ENCODE assay signal across 16 mouse cellular contexts in the genomic region with DNA sequence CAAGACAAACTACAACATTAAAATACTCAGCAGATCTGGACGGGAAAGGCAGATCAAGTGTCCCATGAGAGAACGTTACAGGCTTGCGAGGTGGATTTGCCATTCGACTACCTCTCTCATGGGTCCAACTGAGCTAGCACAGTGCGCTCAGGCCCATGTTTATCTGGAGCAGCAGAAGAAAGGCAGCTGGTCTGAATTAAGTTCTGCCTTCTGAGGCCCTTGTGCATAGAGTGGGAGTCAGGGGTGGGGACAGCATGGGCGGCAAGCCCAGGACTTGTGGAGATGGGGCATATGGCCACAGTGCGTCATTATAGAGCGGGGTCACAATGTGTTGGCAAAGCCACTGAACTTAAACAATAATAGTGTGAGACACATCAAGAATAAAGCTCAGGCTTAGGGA.
DNase-seq lines count a peak whose midpoint lies in the region; ATAC-seq and TF ChIP-seq lines count a peak whose summit lies in the region.
"Had no signal": no experiment of that assay in that cellular context is flagged by ENCODE, and none has a peak within 500 bp of the region (broad histone marks: within the 10 kb centered on the region; RNA-seq: fewer than 3 reads in every experiment).

No protein-coding gene starts in this region.

- no peaks in the 10 kb centered on the region for H3K79me2 ChIP-seq in heart, adult 2 months (replicated peaks; ENCODE audit: control insufficient read depth, insufficient read depth, low read length)

- WGBS in heart, adult 2 months, result 80% methylated on average over 8 of the region's 8 CpGs
- 85% methylated on average over 8 of the region's 8 CpGs for WGBS in heart, embryonic 10.5 days
- 84% methylated on average over 8 of the region's 8 CpGs for WGBS in midbrain, embryonic 15.5 days
- WGBS in hindbrain, embryonic 14.5 days, result 85% methylated on average over 8 of the region's 8 CpGs

- no peaks in the 10 kb centered on the region for H3K4me1 ChIP-seq in heart, adult 2 months (ENCODE audit: control insufficient read depth, insufficient read depth, low read length)
- H3K4me1 ChIP-seq in heart, embryonic 10.5 days, result no peaks in the 10 kb centered on the region
- H3K4me1 ChIP-seq in midbrain, embryonic 15.5 days, result no peaks in the 10 kb centered on the region
- H3K4me1 ChIP-seq in hindbrain, embryonic 14.5 days (replicated peaks; ENCODE audit: control insufficient read depth, insufficient read depth, low read length), result no peaks in the 10 kb centered on the region
- H3K4me1 ChIP-seq: hindbrain, embryonic 15.5 days; midbrain, embryonic 12.5 days had no signal

- intact Hi-C loops in heart, adult 2 months (cut with DNase I), result no loop called here
- intact Hi-C loops in gastrocnemius, postnatal 14 days (cut with DNase I; ENCODE audit: low total_unique reads), result no loop called here

- no peaks in the 10 kb centered on the region for H3K9me3 ChIP-seq in heart, embryonic 10.5 days
- no peaks in the 10 kb centered on the region for H3K9me3 ChIP-seq in midbrain, embryonic 15.5 days
- H3K9me3 ChIP-seq in hindbrain, embryonic 14.5 days (ENCODE audit: control insufficient read depth, low read length), result no peaks in the 10 kb centered on the region
- H3K9me3 ChIP-seq: hindbrain, embryonic 15.5 days; limb, embryonic 15.5 days; midbrain, embryonic 12.5 days had no signal

- TF ChIP-seq CTCF in heart, adult 2 months (IDR thresholded peaks at IDR 0.05), result no peak

- no peaks in the 10 kb centered on the region for H3K27me3 ChIP-seq in heart, adult 2 months (ENCODE audit: control insufficient read depth, insufficient read depth, low read length)
- H3K27me3 ChIP-seq in heart, embryonic 10.5 days (ENCODE audit: insufficient read depth, poor library complexity, severe bottlenecking), result no peaks in the 10 kb centered on the region
- no peaks in the 10 kb centered on the region for H3K27me3 ChIP-seq in midbrain, embryonic 15.5 days (replicated peaks)
- no peaks in the 10 kb centered on the region for H3K27me3 ChIP-seq in hindbrain, embryonic 14.5 days (ENCODE audit: control insufficient read depth, insufficient read depth, low read length)
- H3K27me3 ChIP-seq: hindbrain, embryonic 15.5 days; limb, embryonic 15.5 days; midbrain, embryonic 12.5 days had no signal

- H3K9ac ChIP-seq in heart, adult 2 months (ENCODE audit: low read depth, low read length), result no peak overlapping the region
- H3K9ac ChIP-seq in midbrain, embryonic 15.5 days, result no peak overlapping the region
- no peak overlapping the region for H3K9ac ChIP-seq in hindbrain, embryonic 14.5 days
- H3K9ac ChIP-seq: hindbrain, embryonic 15.5 days; limb, embryonic 15.5 days; midbrain, embryonic 12.5 days had no signal

- H3K4me2 ChIP-seq in midbrain, embryonic 15.5 days, result no peak overlapping the region
- H3K4me2 ChIP-seq in hindbrain, embryonic 14.5 days (replicated peaks), result no peak overlapping the region
- H3K4me2 ChIP-seq: hindbrain, embryonic 15.5 days; limb, embryonic 15.5 days; midbrain, embryonic 12.5 days had no signal

- TF ChIP-seq POLR2A in heart, adult 2 months (IDR thresholded peaks at IDR 0.05; ENCODE audit: insufficient read depth, low read depth, low read length), result no peak

- no peak for ATAC-seq in midbrain, embryonic 15.5 days (replicated peaks)
- no peak for ATAC-seq in hindbrain, embryonic 14.5 days (ENCODE audit: low FRiP score)
- ATAC-seq: forebrain, embryonic 14.5 days had no signal

- H3K36me3 ChIP-seq in heart, adult 2 months (ENCODE audit: control insufficient read depth, insufficient read depth, low read length), result no peaks in the 10 kb centered on the region
- H3K36me3 ChIP-seq in heart, embryonic 10.5 days, result no peaks in the 10 kb centered on the region
- no peaks in the 10 kb centered on the region for H3K36me3 ChIP-seq in midbrain, embryonic 15.5 days (replicated peaks)
- no peaks in the 10 kb centered on the region for H3K36me3 ChIP-seq in hindbrain, embryonic 14.5 days (replicated peaks; ENCODE audit: control insufficient read depth, insufficient read depth)
- H3K36me3 ChIP-seq: G1E; hindbrain, embryonic 15.5 days; limb, embryonic 15.5 days; midbrain, embryonic 12.5 days had no signal

- no peak overlapping the region for H3K27ac ChIP-seq in heart, adult 2 months
- H3K27ac ChIP-seq in heart, embryonic 10.5 days, result no peak overlapping the region
- H3K27ac ChIP-seq in midbrain, embryonic 15.5 days, result no peak overlapping the region
- no peak overlapping the region for H3K27ac ChIP-seq in hindbrain, embryonic 14.5 days
- H3K27ac ChIP-seq: hindbrain, embryonic 15.5 days; limb, embryonic 15.5 days; midbrain, embryonic 12.5 days had no signal

- DNase-seq in heart, adult 2 months, result peak; percentile 19 to 32
- no peak for DNase-seq in heart, embryonic 10.5 days (ENCODE audit: low spot score)
- peak; percentile 11 to 50 for DNase-seq in lung, postnatal 4 days
- DNase-seq in lung, postnatal 36 days, result no peak
- DNase-seq in gastrocnemius, postnatal 14 days, result peak; percentile 10
- peak; percentile 60 for DNase-seq in heart, postnatal 4 days
- no peak for DNase-seq in hindbrain, embryonic 14.5 days (ENCODE audit: low spot score)
- DNase-seq: kidney, adult 18-20 months; lung, adult 2 months; thymus, adult 18-20 months had no signal

- H3K4me3 ChIP-seq in heart, adult 2 months, result no peak overlapping the region
- no peak overlapping the region for H3K4me3 ChIP-seq in heart, embryonic 10.5 days
- no peak overlapping the region for H3K4me3 ChIP-seq in midbrain, embryonic 15.5 days
- H3K4me3 ChIP-seq in hindbrain, embryonic 14.5 days (replicated peaks; ENCODE audit: low read length), result no peak overlapping the region
- H3K4me3 ChIP-seq: hindbrain, embryonic 15.5 days; limb, embryonic 15.5 days; midbrain, embryonic 12.5 days had no signal

- no peak for TF ChIP-seq EP300 in heart, adult 2 months (IDR thresholded peaks at IDR 0.05; ENCODE audit: insufficient read depth, low read depth, low read length)

Comparison
In these comparisons a context has a peak if more than half of its experiments do, and no peak if none do; other contexts are left out.
1. DNase-seq: peak in heart, adult 2 months (2 of 2), lung, postnatal 4 days (2 of 2), gastrocnemius, postnatal 14 days (single experiment) and heart, postnatal 4 days (single experiment); none in heart, embryonic 10.5 days (single experiment), lung, postnatal 36 days (single experiment) and hindbrain, embryonic 14.5 days (single experiment).